Mouse (Mus musculus) intestine, embryonic 14.5 days (tissue): ENCODE measurements around the gene Olfr497. TPM values are rescaled to one million over a fixed set of nuclear protein-coding genes. Genes with fewer than 3 reads are reported as not detected.

Source experiments
- ATAC-seq: fragments of 200-750 bp; cut with Nextera tagmentation; replicated peaks from 2 replicates; pipeline ENCODE4 v1.8.0; 2017; ENCODE audit warnings: low read depth, moderate number of reproducible peaks, moderate TSS enrichment, moderate library complexity; ENCODE audit not compliant: low FRiP score, low TSS enrichment
- DNase-seq: peaks from one replicate; pipeline ENCODE4 v3.0.0-alpha.2; 2018; ENCODE audit warnings: low spot score
- H3K27ac ChIP-seq: fragments of 300-500 bp; sonication (generic); 2 replicates; pipeline ENCODE4 v1.5.1; 2014; ENCODE audit warnings: low read depth, mild to moderate bottlenecking, control low read depth
- H3K27me3 ChIP-seq: fragments of 300-500 bp; sonication (generic); replicated peaks from 2 replicates; pipeline ENCODE4 v1.6.1; 2014; ENCODE audit warnings: low read length, control low read depth; ENCODE audit not compliant: control insufficient read depth, insufficient read depth
- H3K36me3 ChIP-seq: fragments of 300-500 bp; sonication (generic); 2 replicates; pipeline ENCODE4 v1.6.1; 2014; ENCODE audit warnings: low read length, control low read depth; ENCODE audit not compliant: control insufficient read depth, insufficient read depth
- H3K4me1 ChIP-seq: fragments of 300-500 bp; sonication (generic); replicated peaks from 2 replicates; pipeline ENCODE4 v1.6.1; 2014; ENCODE audit warnings: low read length, control low read depth, mixed read lengths; ENCODE audit not compliant: control insufficient read depth, insufficient read depth
- H3K4me2 ChIP-seq: fragments of 300-500 bp; sonication (generic); 2 replicates; pipeline ENCODE4 v1.6.1; 2014; ENCODE audit warnings: low read length
- H3K4me3 ChIP-seq: fragments of 300-500 bp; sonication (generic); 2 replicates; pipeline ENCODE4 v1.5.1; 2014; ENCODE audit warnings: low read depth, low read length, control low read depth, mixed read lengths
- H3K9ac ChIP-seq: fragments of 300-500 bp; sonication (generic); 2 replicates; pipeline ENCODE4 v1.6.1; 2014; ENCODE audit warnings: mild to moderate bottlenecking, low read length
- H3K9me3 ChIP-seq: fragments of 300-500 bp; sonication (generic); 2 replicates; pipeline ENCODE4 v1.6.1; 2016; ENCODE audit warnings: low read length, control low read depth; ENCODE audit not compliant: control insufficient read depth
- WGBS: fragments of 180-500 bp; shearing (Covaris S2); extraction: QIAGEN DNeasy Blood & Tissue Kit; methylation state at CpG from one replicate; pipeline ENCODE4 v1.1.7; 2014; 5-methylcytosine and 5-hydroxymethylcytosine counted together
- polyA plus RNA-seq: library from polyadenylated mRNA; unstranded; fragments of >200 nt; fragmentation: Nextera tagmentation; extraction: Ambion mirVana; gene quantifications from 2 replicates; pipeline ENCODE4 v1.2.1, GENCODE M21; 2014

Gene Olfr497
- not detected in 2 replicates for polyA plus RNA-seq

DNA sequence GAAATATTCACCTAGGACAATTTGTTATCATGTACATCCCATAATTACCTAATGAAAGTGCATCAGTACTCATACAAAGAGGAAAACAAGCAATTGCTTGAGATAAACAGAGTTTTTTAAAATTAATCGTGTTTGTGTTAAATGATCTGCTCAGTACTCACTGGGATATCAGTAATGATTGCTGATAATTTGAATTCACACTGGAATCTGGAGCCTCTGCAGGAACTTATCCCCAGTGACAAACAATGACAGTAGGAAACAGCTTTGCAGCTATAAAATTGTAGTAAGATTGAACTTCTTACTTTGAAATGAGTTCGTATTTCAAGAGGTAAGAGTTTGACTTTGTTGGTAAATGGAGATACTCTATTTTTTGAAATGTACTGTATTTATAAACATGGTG lies at the start of gene Olfr497:
Olfr497 (plus strand) TSS at position 301 of the 400 bp plus-strand sequence.
- Histone ChIP-seq H3K9me3 (no peaks in the 10 kb centered on the region), H3K27me3 (no peaks in the 10 kb centered on the region), H3K9ac (no peak within 1 kb of the TSS), H3K4me1 (no peaks in the 10 kb centered on the region), H3K4me3 (no peak within 1 kb of the TSS), H3K27ac (no peak within 1 kb of the TSS), H3K36me3 (no peaks in the 10 kb centered on the region), H3K4me2 (no peak within 1 kb of the TSS)
- DNase-seq (no peak), ATAC-seq (no peak)
- 80% methylated on average over 2 of the region's 2 CpGs for WGBS

- no peaks in the 10 kb centered on the region for H3K4me1 ChIP-seq
- DNase-seq (no peak), ATAC-seq (no peak)
- 63% methylated on average over 1 of the region's 1 CpGs for WGBS
- no peaks in the 10 kb centered on the region for H3K36me3 ChIP-seq
- H3K27ac ChIP-seq = no peak within 1 kb of the TSS
- H3K9me3 ChIP-seq = no peaks in the 10 kb centered on the region
- no peaks in the 10 kb centered on the region for H3K27me3 ChIP-seq
- H3K9ac ChIP-seq = no peak within 1 kb of the TSS
- H3K4me2 ChIP-seq = no peak within 1 kb of the TSS
- H3K4me3 ChIP-seq = no peak within 1 kb of the TSS
Observed at GRCm38 (mm10) chr7:108392867-108393266, 27.4 kb upstream of the Olfr497 start, which contains the start of gene Olfr495. Gene Olfr495, plus strand, starts transcription at chr7:108393167.

DNA sequence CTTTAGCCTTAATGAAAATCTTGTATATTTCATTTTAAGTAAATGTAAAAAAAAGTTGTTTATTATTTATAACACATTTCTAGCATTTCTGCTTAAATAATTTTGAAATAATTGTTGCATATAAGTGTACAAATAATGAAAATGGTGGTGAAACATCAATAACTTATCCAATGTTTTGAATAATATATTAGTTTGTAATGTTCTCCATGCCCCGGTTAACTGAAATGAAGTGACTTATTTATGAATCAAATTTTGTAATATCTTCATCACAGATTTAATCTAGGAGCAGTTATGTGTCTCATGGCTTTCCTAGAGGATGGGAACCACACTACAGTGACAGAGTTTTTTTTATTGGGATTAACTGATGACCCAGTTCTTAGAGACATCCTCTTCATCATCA lies 44.8 kb downstream of the Olfr497 start, which contains the start of gene Olfr498:
Olfr498 (plus strand) TSS at position 301 of the 400 bp plus-strand sequence.
- no peaks in the 10 kb centered on the region for H3K4me1 ChIP-seq
- H3K27me3 ChIP-seq = no peaks in the 10 kb centered on the region
- ATAC-seq (no peak), DNase-seq (no peak)
- H3K9ac ChIP-seq = no peak within 1 kb of the TSS
- H3K4me3 ChIP-seq = no peak within 1 kb of the TSS
- no peaks in the 10 kb centered on the region for H3K36me3 ChIP-seq
- no peak within 1 kb of the TSS for H3K4me2 ChIP-seq
- H3K9me3 ChIP-seq = no peaks in the 10 kb centered on the region
- no peak within 1 kb of the TSS for H3K27ac ChIP-seq
- WGBS = 88% methylated on average over 1 of the region's 1 CpGs

Other genes with a start within 250 kb of the Olfr497 start
- not detected in 2 replicates for gene Olfr486, start 247.7 kb upstream of the Olfr497 start, polyA plus RNA-seq
- not detected in 2 replicates for gene Olfr487, start 205.8 kb upstream of the Olfr497 start, polyA plus RNA-seq
- gene Olfr488, start 162.1 kb upstream of the Olfr497 start, polyA plus RNA-seq = not detected in 2 replicates
- not detected in 2 replicates for gene Olfr490, start 131.5 kb upstream of the Olfr497 start, polyA plus RNA-seq
- gene Olfr491, start 107.0 kb upstream of the Olfr497 start, polyA plus RNA-seq = not detected in 2 replicates
- gene Olfr492, start 96.7 kb upstream of the Olfr497 start, polyA plus RNA-seq = not detected in 2 replicates
- gene Olfr493, start 73.4 kb upstream of the Olfr497 start, polyA plus RNA-seq = not detected in 2 replicates
- gene Olfr494, start 55.1 kb upstream of the Olfr497 start, polyA plus RNA-seq = not detected in 2 replicates
- gene Olfr495, start 27.3 kb upstream of the Olfr497 start, polyA plus RNA-seq = not detected in 2 replicates
- gene Olfr498, start 44.9 kb downstream of the Olfr497 start, polyA plus RNA-seq = not detected in 2 replicates
- not detected in 2 replicates for gene Olfr502, start 104.6 kb downstream of the Olfr497 start, polyA plus RNA-seq
- gene Olfr503, start 124.1 kb downstream of the Olfr497 start, polyA plus RNA-seq = not detected in 2 replicates
- gene Olfr504, start 145.4 kb downstream of the Olfr497 start, polyA plus RNA-seq = not detected in 2 replicates
- 0.05 TPM in 1 of 2 replicates, not detected in the other for gene Olfr506, start 190.4 kb downstream of the Olfr497 start, polyA plus RNA-seq
- gene Olfr507, start 201.4 kb downstream of the Olfr497 start, polyA plus RNA-seq = not detected in 2 replicates
- gene Olfr508, start 209.6 kb downstream of the Olfr497 start, polyA plus RNA-seq = not detected in 2 replicates
- gene Olfr509, start 231.5 kb downstream of the Olfr497 start, polyA plus RNA-seq = not detected in 2 replicates
- not detected in 2 replicates for gene Olfr510, start 246.0 kb downstream of the Olfr497 start, polyA plus RNA-seq